Mouse (Mus musculus) heart, adult 11 months (tissue): Measurements from ENCODE around the gene Sept6.

Experiments
- DNase-seq: peaks from one replicate; pipeline ENCODE4 v3.0.0; 2022

The Sept6 gene

DNA sequence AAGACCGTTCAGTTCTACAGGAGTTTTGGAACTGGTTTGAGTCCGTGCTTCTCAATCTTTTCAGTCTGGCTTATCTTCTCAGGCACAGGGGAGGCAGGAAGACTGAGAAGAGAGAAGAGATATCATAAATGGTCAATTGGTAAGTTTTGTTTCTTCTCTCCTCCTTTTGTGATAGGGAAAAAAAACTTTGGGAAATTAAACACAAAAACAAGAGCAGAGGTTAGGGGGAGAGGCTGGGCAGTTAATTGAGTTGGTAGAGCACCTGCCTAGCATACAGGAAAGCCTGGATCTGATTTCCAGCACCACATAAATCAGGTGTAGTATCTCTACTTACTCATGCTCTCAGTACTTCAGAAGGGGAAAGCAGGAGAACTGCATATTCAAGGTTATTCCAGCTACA is at the start of gene Sept6:
Gene Sept6, minus strand, starts transcription at position 101 of the 400 bp plus-strand sequence.
- no peak for DNase-seq

DNA sequence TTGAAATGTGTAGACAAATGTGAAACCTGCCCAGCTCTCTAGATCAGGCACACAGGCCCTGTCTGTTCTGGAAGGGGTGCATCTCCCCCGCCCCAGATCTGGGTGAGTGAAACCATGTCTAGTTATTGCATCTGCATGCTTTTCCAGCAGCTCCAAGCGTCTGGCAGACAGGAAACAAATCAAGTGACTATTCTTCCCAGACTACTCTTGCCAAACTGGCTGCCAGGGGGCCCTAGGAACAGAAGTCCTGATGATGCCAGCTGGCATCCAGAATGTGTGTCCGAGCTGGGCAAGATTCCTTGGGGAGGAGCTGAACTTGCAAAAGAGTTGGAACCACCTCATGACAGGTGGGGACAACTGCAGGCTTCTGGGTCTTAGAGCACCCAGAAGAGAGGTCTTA is 36.8 kb upstream of the Sept6 start:
- peak; percentile 94 for DNase-seq

DNA sequence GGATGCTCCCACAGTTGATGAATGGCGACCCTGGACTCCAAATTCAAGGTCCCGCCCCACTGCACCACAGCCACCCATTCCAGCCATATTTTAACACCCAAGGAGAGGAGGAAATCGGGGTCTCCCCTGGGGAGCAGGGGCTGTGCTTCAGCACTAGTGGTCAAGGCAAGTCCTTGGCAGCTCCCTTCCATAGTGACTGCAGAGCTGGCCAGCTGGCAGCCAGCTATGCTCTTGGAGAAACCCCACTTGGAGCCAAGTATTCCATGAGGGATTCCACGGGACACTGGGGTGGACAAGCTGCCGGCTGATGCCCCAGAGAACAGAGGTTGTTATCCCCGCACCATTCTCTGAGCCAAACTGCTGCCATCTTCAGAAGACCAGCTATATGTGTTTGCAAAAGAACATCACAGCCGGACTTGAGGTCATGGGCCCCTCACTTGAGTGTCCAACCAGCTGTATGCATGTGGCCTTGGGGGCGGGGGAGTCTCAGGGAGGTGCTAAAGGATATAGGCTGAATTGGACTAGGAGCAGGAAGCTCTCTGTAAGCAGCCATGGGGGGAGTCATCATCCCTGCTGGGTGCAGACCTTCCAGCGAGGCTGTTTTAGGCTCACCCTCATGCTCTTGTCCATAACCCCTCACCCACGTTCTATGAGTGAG is 32.2 kb upstream of the Sept6 start:
- DNase-seq: peak; percentile 95

DNA sequence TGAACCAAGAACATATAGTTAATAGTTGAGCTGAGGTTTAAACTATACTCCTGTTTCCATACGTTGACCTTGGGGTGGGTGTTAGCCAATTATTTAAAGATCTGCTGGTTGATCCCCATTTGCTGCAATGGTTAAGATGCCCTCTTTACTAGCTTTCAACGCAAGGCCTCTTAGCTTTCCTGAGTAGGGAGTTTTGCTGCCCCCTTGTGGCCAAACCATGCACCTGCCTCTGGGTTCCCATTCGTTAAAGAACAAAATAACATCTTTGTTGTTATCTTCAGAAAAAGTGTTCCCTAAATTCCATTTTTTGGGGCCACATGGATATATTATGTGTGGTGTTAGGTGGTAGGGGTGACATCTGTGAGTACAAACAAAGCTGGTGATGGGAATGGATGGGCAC is 31.1 kb upstream of the Sept6 start:
- DNase-seq: no peak

DNA sequence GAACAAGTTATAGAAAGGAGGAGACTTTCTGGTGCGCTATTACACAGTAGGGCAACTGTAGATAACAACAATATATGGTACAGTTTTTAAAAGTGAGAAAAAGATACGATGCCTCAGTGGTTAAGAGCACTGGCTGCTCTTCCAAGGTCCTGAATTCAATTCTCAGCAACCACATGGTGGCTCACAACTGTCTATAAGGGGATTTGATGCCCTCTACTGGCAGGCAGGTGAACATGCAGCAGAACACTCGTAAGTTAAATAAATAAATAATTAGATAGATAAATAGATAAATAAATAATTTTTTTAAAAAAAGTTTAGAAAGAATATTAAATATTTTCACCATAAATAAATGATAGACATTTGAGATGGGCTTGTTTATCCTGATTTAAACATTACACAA is 27.5 kb upstream of the Sept6 start:
- DNase-seq: no peak

DNA sequence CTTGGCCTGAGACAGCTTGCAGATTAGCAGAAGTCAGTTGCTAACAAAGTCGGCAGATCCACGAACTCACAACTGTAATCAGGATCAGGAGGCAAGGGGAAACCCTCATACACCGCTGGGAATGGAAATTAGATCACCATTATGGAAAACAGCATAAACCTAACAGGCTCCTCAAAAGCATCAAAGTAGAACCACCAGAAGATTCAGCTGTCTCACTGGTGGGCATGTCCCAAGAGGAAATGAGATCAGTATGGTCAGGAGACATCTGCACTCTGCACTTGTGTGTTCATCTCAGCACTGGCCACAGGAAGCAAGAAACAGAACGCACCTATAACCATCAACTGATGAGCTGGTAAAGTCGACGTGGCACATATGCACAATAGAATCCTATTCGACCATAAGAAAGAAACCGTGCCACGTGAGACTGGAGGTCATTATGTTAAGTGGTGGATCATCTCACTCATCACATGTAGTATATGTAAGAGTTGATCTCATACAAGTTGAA is 26.6 kb upstream of the Sept6 start:
- DNase-seq: no peak

DNA sequence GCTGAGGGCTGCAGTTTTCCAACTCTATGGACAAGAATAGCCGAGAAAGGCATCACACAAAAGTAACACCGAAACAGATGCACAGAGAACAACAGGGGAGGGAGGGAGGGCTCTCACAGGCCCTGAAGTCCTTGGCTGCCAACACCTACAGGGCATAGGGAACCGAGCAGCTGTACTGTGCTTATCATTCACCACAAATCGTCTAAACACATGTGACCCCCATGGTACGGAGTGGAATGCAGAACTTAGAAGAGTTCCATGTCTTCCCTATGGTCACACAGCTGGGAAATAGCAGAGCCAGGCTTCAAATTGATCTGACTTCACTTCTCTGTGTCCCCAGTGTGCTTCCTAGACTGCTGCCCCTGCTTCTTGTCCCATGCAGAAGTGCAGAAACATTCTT is 22.3 kb upstream of the Sept6 start:
- DNase-seq: no peak

DNA sequence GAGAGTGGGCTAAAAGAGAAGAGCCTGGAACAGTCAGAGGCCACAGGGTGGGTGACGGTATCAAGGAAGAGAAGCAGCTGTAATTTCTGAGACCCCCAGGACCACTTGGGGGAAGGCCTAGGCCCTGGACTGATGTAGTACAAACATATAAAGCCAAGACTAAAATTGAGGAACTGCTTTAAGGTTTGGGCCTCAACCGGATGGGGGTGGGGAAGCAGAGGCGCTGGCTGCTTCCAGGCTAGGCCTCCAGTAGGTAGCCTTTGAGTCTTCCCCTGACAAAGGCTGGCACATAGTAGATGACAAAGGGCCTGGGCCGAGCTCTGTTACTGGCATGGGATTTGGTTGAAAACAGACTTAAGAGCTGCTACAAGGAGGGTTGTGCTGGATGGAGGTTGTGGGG is 555 bp downstream of the Sept6 start:
- no peak for DNase-seq

DNA sequence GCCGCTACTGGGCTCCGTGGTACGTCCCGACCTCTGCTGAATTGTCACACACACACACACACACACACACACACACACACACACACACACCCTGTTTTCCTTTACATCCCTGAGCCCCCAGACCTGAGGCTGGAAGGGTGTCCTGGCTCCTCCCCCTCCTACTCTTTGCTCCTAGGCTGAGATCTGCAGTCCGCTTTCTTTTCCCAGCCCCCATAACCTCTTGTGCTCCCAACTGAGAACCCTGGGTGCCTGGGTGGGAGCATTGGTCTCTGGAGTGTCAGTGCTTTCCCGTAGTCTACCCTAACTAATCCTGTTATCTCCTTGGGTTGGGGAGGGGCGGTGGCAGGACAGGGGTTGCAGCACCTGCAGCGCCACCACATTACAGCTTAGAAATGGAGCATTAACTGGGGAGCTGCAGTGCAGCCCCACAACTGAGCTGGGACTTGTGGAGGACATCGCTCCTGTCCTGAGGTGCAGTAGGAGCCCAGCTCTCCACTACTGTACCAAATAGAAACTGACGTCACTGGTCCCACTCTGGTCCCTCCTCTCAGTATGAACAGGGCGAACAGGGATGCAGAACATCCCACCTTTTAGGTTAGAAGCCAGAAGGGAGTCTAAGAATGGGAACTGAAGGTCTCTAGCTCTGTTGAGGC is 1.7 kb downstream of the Sept6 start:
- DNase-seq: peak; percentile 87

DNA sequence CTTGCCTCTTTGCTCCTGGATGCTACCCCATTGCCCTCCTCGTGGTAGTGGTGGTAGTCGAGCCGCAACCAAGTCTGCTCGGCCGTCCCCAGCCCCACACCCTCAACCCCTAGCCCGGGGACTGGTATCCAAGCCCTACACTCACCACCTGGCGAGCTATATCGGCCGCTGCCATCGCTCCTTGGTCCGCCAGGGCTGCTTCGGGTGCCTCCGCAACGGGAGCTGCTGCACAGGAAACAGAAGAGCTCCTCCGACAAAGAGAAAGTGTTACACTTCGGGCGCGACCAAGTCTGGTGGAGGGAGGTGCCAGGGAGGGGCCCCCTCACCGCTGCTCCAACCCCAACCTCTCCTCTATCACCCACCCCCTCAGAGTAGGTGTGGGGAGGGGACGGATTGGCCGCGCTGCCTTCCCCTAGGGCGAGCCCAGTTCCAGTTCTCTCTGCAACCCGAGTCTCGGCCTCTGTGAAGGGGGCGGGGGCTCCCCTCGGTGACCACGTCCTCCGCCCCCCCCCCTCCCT is 2.3 kb downstream of the Sept6 start:
- peak; percentile 96 for DNase-seq

DNA sequence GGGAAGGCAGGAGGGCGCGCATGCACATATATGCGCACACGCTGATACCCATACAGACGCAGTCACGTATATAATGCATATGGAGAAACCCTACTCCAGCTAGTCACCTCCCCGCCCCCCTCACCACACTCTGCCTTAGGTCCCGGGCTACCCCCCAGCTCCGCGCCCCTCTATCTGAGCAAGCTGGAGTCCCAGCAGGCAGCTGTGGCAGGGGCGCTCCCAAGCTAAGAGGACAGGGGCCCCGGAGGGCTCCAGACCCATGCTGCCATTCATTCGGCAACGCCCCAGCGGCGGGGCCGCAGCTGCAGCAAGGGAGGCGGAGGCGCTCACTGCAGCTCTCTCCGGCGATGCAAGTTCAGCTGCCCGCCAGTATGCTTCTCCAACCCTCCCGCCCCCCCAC is 2.8 kb downstream of the Sept6 start:
- DNase-seq: peak; percentile 85

DNA sequence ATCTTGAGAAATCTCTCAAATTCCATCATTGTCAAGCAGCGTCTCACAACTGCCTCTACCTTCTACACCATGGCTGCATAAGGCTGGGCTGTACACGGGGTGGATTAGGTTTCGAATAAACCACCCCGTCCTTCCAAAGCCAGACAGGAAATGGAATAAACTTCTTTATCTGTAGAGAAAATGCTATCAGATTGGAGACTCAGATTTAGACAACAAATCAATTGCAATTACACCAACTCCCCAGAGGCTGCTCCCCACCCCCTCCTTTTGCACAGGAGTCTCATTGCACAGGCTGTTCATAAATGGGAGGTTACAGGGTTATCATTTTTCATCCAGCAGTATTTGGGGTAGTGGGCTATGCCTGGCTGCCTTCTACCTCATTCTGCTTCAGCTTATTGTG is 3.7 kb downstream of the Sept6 start:
- DNase-seq: no peak

DNA sequence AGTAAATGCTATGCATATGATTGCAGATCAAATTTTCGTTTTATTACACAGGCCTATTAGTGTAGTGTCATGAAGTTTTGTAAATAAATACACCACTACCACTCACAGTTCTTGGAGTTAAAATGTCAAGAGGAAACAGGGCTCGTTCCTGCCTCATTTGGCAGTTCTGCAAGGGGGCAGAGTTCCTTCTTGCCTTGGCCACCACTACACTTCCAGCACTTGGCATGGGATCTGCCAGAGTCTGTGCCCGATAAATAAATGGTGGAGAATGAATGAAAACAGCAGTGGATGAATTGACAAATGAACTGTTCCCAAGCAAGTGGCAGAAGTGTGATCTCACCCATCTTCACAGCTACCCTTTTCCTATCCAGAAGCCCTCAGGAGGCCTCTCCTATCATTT is 6.6 kb downstream of the Sept6 start:
- no peak for DNase-seq

DNA sequence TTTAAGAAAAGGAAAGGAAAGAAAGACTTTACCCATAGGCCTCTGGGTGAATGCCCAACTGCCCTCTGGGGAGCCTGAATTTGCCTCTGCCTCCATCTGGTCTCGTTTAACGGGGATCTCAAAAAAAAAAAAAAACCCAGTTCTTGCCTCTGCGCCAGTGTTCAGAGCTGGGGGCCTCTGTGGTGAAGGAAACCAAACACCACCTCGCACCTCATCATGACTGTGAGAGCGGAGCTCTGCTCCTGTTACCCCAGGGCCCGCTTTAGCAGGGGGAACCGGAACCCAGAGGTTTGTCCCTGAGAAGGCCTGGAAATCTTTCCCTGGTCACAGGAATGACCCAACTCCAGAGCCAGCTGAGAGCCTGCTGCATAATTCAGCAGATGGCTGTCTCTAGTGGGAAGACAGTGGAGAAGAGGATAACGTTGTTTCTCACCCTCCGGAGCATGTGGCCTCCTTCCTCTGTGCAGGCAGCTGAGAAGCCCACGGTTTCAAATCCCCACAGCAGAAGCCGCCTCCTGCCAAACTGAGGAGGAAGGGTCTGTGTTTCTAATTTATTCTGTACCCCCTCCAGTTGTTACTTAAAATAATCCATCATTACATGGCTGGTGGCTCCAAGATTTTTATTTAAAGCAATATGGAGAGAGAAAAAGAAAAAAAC is 7.8 kb downstream of the Sept6 start:
- DNase-seq: peak; percentile 91

DNA sequence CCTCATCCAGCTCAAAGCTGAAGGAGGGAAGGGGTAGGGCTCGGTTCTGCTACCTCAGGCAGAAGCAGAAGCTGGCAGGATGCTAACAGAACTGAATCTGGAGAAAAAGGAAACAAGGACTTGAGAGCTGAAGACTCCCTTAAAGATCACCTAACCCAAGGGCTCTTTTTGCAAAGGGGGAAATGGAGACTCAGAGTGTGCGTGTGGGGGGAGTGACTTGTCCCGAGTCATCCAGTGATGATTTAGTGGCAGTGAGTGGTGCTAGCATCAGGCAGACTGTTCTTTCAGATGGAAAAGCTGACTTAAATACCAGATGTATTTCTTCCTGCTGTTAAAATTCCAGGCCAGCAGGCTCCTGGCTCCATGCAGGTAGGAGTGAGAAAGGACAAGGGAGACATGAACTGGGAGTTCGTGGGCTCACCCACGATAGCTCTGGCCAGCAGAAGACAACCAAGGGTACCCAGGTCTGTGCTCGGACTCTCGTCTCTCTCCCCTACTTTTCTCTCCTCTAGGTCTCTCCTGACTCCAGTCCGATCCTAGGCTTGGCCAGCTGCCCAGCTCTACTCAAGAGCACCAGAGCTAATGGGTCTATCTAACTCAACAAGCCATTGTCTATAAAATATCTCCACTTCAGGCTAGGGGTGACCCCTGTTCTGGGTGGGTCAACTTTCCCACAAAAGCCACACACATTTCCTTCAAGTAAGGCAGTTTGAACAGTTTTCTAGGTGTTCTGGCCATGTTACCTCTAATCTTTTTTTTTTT is 8.5 kb downstream of the Sept6 start:
- no peak for DNase-seq

DNA sequence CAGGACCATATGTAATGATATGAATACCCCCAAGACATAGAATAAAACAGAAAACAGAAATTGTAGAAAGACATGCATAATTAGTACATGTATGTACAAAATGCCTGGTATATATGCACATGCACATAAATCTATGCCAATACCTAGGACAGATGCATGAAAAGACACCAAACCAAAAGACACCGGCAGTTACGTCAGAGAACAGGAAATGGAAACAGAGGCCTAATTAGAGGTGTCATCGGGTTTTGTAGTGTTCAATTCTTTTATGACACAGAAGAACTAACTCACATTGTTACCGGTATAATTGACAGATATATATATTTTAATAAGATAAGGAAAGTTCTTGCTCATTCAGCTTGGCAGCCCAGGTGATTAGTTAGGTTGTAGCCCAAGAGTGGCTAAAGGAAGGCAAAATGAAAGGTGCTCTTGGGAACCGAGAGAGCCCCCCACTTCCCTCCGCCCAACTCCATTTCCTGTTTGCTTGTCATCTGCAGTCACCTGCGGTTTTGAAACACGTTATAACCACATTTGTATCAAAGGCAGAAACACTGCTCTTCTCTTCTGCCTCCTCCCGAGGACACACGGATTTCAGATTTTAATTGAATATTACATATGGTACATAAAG is 10.9 kb downstream of the Sept6 start:
- DNase-seq: no peak

DNA sequence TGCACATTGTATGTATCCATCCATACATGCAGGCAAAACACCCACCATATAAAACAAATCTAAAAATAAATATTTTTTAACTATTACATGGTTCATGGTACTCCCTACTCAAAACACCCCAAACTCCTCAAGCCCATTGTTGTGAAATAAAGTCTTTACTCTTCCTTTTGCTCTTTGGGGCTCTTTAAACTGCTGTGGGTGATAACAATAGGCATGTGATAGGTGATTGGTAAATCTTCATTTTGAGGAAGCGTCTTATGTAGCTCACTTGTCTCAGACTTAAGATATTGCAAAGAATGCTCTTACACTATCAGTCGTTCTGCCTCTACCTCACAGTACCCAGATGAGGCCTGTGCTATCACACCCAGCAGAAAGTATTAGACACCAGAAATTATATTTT is 13.7 kb downstream of the Sept6 start:
- no peak for DNase-seq

DNA sequence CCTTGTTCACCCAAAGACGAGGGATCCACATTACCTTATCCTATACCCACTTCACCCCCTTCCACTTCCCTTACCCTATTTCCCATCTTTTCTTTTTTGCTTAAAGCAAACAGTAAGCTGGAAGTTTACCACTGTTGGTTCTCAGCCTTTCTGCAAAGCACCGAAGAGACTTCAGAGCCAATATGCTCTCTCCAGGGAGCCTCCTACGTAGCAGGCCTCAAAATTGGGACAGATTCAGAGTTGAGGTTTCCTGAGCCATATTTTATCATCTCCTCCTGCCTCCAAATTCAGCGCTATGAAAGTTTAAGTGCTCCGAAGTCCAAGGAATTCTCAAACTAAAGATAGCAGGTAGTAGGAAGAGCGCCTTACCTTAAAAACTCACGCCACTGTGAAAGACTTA is 14.6 kb downstream of the Sept6 start:
- DNase-seq: no peak

DNA sequence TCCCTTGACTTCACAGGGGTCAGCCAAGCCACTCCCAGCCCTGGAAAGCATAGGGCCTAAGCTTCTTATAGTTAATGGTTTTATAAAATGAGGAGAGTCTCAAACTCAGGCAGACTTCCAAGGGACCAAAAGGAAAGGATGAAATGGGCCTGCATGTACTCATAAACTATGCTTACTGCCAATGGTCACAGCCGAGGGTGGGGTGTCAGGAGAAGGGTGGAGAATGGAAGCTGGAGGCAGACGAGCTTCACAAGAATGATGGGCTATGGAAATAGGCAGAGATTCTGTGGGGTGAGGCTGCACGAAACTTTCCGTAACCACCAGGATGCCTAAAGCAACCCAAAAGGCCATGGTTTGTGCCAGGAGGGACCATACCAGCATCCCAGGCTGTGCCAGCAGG is 15.3 kb downstream of the Sept6 start:
- no peak for DNase-seq

DNA sequence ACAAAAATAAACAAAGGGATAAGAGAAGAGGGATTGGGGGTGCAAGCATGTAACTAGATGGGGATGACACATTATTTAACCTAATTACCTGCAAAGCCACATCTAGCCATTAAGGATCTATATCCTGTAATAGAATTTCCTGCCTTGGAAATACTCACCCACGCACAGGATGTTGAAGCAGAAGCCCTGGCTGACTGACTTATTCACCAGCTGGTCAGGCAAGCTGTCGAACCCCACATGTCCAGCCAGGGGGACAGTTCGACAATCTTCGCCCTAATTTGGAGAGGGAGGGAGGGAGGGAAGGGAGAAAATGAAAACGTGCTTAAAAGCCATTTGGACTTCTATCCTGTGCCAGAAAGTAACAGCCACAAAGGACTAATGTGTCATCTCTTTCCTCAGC is 16.7 kb downstream of the Sept6 start:
- peak; percentile 91 for DNase-seq

DNA sequence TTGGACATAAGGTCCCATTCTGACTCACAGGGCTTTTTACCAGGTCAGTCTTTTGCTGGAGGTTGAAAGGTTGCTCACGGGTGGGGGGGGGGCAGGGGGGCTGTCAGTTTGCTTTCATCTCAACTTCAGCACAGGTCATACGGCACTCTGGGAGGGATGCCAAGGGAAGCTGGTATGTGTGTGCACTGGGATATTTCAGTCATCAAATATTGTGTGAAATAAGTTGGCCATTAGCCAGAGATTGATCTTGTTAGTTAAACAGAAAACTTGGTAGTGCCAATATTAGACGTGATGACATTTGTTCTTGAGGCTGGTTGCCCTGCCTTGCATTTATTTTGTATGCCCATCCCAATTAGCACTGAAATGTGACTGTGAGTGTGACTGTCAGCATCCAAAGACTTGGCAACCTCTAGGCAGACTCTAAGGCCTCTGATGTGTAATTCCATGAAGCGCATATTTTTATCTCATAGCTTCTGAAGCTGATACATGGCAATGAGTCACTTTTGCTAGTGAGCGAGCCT is 18.6 kb downstream of the Sept6 start:
- peak; percentile 87 for DNase-seq

DNA sequence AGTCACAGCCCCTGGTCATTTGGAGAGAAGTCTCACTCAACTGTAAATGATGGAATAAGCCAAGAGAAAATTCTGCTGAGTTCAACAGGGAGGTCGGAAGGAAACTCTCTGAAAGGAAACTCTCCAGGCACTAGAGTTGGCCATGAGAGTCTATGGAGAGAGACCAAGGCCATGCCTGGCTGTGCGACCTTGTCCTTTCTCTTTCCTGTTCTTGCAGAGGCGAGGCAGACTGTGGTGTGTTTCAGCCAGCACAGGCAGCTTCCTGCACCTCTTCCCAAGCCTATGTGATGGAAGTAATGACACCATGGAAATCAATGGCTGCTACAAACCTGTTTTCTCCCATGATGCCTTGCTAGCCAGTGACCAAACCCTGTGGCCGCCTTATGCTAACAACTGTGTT is 20.4 kb downstream of the Sept6 start:
- peak; percentile 82 for DNase-seq

DNA sequence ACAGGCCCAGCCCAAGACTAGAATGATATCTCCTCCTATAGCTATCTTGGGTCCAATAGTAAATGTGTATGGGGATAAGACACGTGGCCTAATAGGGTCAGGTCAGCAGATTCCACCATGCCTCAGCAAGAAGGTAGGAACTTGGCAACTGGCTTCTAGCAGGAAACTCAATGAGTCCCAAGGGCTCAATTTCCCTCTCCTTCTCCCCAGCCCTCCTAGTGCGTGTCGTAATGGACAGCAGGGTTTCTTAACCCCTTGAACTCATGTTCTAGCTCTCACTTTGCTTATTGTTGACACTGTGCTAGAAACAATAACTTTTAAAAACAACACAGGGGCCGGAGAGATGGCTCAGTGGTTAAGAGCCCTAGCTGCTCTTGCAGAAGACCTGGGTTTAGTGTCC is 22.1 kb downstream of the Sept6 start:
- DNase-seq: peak; percentile 89
